Mouse (Mus musculus): ENCODE measurements around the gene Zdhhc17.
A peak's percentile ranks its signal among the peaks of the same experiment; 100 is the strongest.

Gene Zdhhc17

DNA sequence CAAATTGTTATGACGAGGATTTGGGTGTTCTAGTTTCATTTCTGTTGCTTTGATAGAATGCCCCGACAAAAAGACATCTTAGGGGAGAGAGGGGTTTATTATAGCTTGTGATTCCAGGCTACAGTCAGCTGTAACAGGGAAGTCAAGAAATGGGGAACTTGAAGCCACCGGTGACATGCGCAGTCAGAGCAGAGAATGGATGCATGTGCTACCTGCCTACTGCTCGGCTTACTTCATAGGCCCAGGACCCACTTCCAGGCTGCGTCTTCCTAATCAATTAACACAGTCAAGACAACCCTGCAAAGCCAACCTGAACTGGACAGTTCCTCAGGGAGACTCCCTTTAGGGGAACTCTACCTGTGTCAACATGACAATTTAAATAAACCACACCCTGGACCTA, 5.7 kb downstream of the Zdhhc17 start:
- no peak for DNase-seq

DNA sequence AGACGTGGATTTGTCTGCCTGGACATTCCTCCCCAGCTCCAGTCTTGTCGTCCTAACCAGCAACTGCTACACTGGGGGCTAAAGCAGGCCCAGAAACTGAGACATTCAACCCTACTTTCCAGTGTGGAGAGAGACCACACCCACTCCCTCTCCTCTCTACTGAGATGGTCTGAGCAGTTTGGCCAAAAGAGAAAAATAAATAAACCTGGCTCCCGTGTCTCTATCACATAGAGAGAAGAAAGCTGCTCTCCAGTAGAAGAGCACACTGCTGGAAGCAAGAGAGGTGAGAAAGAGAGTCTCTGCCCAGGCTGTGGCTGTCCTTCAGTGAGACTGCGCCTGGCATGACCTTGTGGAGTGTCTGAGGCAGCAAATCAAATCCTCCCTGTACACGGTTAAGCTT, 10.7 kb downstream of the Zdhhc17 start:
- no peak for DNase-seq

DNA sequence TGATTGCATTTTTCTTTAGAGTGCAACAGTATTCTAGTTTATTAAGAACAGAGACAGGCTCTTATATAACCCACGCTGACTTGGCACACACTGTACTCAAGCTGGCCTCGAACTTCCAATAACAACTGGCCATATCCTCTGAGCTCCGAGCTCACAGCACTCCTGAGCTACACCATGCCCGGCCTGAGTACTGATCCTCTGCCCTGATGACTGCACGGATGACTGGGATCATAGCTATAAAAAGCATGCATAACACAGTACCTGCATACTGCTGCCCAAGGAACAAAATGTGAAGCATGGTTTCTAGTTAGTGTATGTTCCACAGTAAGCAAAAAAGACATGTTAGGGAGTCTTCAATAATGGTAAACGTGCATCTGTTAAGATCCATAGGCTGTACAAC, 12.8 kb downstream of the Zdhhc17 start:
- no peak for DNase-seq

DNA sequence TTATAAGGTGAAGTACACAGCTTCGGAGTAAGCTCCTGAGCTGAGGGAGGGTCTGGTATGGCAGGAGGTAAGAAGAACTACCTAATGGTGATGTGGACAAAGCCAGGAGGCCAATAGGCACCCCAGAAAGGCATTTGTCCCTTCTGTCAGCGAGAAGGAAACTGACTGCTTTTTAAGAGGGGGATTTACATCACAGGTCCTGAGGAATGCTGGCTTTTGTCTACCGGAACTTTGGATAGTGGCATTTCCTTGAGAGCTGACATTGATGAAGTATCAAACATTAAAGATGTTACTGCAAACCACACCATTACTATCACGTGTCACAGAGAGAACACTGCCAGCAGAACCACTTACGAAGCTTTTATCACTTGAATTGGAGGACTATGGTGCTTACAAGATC, 15.2 kb downstream of the Zdhhc17 start:
- DNase-seq, result no peak

DNA sequence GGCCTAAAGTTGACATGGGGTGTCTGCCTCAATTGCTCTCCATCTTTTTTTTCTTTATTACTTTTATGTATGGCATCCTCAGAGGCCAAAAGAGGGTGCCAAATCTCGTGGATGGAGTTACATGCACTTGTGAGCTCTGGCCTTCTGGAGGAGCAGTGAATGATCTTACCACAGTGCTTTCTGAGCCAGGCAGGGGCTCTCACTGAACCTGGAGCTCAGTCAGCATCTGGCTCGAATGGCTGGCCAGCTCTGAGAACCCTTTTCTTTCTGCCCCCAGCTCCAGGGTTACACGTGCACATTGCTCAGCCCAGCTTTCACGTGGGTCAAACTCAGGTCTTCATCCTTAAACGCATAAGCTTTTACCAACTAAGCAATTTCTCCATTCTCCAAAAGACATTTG, 16.7 kb downstream of the Zdhhc17 start:
- no peak for DNase-seq

DNA sequence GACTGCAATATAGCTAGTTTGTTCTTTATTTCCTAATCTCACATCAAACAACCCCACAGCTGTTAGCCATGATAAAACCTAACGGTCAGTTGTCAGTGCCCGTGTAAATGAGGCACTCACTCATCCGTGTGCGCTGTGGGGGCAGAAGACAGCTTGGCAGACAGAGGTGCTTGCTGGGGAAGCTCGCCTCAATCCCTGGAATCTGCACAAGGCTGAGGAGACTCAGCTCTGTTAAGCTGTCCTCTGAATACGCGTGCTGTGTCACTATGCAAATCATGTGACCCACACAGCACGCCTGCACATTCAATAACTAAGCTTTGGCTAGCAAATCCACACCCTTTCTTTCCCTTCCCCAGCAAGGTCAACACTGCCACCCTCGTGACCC, 17.9 kb downstream of the Zdhhc17 start:
- DNase-seq, result no peak

DNA sequence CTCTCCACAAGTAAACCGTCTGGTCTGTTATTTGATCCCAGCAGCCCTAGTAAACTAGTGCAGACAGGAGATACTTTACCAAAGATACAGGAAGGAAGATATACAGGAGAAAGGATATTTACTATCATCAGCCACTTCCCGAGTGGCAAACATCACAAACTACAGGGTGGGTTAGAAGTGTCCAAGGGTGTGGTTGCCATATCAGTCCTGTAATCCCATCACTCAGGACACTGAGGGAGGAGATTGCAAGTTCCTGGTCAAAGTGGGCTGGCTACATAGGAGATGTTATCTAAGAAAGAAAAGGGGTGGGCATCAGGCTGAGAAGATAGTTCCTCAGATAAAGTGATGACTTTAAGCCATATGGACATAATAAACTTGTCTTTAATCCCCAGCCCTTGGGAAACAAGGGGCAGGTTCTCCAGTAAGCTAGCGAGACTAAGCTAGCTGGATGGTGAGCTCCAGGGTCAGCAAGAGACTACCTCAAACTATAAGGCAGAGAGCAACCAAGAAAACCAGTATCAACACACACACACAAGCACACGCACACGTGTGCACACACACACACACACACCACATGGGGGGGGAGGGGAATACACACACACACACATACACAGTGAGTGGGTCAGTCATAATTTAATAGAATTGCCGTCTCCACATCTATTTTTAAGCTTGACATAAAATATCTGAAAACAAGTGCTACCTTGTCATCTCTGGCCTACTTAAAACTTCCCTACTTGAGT, 18.5 kb downstream of the Zdhhc17 start:
- DNase-seq, result no peak

DNA sequence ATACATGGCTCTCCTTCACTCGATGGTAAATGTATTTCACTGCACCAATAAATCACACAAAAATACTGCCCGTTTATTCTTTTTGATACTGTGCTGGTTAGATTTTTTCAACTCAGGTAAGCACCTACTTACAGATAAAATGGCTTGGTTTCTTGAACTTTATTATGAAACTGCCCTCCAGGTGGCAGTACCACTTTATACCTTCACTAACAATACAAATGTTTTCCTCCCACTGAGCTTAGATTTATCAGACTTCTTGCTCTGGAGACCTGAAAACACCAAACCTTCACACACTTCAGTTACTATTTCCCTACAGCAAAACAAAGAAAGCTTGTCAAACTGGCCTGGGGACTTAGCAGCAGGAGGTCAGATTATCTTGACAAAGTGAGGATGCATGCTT, 20.2 kb downstream of the Zdhhc17 start:
- peak; percentile 43 for DNase-seq

DNA sequence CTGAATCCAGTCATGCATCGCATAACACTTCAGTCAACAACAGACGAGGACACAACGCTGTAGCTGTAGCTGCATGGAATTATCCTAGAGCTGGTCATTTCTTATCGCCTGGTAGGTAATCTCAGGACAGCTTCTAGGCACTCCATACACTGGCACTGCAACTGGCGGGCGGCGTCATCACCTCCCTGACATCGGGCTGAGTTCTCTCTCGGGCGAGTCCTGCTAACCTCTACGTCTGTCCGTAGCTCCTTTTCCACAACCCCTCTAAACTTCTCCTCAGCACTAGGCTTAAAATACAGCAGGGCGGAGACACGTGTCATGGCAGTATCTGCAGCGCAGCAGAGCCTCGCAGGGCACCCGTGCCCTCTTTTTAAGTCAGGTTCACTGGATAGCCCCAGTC, 23.3 kb downstream of the Zdhhc17 start:
- no peak for DNase-seq

DNA sequence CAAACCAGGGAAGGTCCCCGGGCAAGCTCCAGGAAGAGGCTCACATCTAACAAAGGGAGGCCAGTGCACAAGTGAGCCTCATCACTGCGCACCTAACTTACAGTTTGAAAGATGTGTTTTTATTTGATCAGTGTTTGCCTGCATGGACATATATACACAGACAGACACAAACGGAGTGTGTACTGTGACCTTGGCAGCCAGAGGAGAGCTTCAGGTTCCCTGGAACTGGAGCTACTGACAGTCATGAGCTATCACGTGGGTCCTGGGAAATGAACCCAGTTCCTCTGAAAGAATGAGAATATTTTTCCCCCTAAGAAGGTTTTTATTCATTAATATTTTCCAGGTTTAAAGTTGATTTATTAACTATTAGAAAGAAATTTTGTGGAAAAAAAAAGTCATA, 27.2 kb downstream of the Zdhhc17 start:
- DNase-seq, result no peak

DNA sequence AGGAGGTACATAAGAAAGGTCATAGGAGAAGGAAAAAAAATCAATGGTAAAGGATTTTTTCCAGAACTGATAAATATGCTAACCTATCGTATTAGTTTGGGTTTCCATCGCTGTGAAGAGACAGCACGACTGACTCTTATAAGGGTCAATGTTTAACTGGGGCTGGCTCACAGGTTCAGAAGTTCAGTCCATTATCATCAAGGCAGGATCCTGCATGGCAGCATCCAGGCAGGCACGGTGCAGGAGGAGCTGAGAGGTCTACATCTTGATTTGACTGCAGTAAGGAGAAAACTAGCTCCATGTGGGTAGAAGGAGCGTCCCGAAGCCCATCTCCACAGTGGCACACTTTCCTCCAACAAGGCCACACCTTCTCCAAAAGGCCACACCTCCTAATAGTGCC, 29.5 kb downstream of the Zdhhc17 start:
- no peak for DNase-seq

DNA sequence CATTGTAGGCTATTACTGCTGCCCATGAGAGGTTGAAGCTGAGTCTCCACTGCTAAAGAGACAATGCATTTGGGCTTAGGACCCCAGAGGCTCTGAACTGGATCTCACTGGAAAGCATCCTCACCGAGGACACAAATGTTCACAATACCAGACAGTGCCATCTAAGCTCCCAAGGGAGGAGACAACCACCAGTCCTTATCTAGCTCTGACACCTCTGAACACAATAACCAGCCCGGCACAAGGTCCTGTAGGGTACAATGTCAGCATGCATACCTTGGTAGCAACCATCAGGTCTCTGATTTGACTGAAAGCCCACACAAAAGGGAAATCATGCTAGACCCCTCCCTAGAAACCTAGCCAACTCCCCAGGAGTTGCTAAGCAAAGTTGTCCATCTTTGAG, 30.5 kb downstream of the Zdhhc17 start:
- no peak for DNase-seq

DNA sequence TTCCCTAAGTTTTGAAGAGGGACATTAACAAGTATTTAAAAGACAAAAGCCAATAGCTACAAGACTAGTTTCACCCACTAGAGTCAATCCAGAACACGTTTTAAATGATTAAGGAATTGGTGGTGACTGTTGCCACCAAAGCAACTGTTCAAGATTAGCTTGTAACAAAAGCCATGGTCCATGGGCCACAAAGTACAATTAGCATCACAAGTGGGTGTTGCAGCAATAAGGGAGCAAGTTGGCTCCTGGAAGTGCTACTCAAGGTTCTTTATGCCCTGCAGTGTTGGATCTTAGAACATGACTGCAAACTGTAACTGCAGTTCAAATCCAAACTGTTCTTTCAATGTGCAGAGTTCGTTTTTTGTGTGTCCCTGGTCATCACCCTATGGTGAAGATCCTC, 32.6 kb downstream of the Zdhhc17 start:
- DNase-seq, result no peak

DNA sequence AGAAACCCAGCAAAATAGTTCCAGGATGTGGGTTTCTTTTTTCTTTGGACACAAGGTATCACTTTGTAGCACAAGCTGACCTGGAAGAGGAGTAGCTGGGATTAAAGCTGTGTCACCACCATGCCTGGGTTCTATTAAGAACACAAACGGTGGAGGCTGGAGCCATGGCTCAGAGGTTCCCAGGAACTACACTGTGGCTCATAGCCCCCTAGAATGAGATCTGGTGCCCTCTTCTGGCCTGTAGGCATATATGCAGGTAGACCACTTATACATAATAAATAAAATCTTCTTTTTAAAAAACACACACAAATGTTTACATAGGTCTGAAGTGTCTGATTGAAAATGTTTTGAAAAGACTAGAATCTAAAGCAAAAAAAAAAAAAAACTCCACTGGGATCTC, 33.9 kb downstream of the Zdhhc17 start:
- DNase-seq, result peak; percentile 35

DNA sequence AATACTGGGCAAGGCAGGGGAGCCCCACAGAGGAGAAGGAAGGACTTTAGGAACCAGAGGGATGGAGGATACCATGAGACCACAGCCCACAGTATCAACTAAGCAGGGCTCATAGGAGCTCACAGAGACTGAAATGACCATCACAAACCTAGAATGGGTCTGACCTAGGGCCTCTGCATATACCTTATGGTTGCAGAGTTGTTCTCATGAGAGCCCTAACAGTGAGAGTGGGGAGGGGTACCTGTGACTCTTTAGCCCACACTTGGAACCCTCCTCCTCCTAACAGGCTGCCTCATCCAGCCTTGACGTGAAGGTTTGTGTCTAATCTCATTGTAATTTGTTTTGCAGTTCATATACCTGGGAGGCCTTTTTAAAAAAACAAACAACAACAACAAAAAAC, 35.1 kb downstream of the Zdhhc17 start:
- DNase-seq, result no peak

DNA sequence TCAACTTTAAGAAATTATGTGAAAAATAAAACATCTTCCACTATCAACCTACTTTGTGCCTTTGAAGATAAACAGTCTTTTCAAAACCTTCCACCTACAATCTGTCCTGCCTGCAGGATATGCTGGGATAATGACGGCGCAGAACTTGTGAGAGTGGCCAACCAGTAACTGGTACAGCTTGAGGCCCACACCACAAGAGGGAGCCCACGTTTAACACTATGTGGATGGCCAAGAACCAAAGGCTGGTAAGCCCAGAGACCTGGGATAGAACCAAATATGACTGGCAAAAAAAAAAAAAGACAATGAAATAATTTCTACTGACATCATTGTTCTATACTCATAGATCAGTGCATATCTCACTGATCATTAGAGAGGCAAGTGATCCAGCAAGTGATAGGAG, 35.5 kb downstream of the Zdhhc17 start:
- DNase-seq, result peak; percentile 56

DNA sequence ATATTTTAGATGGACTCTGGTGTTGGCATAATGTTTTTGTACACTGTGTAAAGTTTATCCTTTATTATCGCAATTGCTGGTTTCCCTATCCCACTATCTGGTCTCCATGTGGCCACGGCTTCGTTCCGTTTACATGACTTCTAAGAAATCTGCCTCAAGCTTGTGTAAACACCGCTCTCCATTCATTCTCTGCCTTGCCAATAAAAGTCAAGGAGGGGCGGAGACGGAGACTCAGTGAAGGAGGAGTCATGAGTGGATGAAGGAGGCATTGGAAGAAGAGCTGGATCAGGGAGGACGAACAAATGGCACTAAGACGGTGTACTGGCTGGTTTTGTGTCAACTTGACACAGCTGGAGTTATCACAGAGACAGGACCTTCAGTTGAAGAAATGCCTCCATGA, 37.9 kb downstream of the Zdhhc17 start:
- no peak for DNase-seq

DNA sequence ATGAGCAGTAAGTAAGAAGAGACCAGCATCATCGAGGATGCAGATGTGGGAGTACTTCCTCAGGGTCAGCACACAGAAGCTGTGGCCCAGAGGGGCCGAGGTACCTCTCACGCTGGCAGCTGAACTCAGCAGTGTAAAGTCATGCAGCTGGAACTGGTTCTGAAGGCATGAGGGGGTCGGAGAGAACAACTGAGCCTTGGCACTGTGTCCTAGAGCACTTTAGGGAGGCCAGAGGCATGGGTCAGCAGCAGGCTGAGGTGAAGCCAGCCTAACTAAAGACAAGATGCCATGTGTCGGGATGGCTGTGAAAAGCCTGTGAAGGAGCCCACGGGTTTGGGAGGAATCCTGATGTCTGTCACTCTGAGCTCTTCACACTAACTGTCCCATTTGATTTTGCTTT, 38.5 kb downstream of the Zdhhc17 start:
- DNase-seq, result no peak

DNA sequence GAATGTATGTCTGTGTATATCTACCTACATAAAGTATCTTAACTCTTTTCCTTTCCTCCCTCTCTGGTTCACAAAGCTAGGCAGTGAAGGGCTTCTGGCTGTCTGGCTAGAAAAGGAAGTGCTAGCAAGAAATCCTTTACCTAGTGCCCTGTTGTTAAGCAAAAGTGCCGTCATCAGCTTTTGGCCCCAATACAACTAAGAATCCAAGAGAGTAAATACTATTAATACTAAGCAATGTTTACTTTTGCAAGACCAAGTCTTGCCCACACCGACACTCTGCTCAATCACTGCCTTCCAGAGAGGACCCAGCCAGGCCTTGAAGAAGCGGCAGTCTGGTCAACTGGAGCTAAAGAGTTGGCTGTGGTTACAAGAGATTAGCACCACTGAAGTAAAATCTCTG, 38.9 kb downstream of the Zdhhc17 start:
- no peak for DNase-seq

DNA sequence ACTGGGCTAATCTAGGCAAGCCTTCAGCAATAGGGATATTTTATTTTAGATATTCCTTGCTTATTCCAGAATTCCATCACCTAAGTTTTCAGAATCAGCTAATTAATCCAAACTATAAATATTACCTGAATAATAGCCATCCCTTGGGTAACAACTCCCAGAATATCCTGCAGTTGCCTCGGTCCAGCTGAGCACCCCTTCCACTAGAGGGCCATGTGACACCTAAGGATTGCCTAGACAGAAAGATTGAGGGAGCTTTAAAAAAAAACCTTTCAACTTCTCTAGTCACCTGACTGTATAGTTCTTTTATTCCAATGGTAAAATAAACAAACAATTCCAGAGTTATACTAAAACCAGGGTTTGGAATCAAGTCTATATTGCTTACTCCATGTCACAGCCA, 47.8 kb downstream of the Zdhhc17 start:
- DNase-seq, result no peak

DNA sequence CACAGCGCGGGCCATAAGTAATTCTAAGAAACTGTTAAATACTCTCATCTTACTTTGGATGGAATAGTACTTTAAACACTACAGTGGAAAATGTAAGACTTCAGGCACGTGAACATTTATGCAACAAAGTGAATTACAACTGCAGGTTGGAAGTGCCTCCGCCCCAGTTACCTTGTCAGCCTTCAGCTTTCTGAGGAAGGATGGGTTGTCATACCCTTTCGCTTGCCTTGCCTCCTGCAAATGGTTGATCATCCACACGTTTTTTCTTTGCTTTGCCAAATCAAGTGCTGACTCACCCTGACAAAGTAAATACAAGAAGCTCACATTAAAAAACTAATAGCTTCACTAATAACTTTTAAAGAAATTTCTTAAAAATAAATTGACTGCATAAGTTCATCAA, 49.1 kb downstream of the Zdhhc17 start:
- no peak for DNase-seq

DNA sequence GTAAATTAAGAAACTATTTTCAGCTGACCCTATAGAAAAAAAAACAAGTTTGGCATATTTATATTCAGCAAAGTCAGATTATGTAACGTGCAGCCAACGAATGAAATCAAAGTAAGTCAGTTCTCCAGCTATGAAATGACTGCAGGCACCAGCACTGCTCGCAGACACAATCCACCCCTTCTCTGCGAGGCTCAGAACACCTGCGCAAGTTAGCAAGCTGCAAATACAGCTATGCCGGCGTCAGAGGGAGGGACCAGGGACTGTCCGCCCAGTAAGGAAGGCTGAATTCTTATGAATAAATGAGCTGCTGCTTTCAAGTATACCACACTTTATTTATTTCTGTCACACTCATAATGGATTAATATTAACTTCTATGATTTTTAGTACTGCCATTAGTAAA, 50.2 kb downstream of the Zdhhc17 start:
- DNase-seq, result no peak

DNA sequence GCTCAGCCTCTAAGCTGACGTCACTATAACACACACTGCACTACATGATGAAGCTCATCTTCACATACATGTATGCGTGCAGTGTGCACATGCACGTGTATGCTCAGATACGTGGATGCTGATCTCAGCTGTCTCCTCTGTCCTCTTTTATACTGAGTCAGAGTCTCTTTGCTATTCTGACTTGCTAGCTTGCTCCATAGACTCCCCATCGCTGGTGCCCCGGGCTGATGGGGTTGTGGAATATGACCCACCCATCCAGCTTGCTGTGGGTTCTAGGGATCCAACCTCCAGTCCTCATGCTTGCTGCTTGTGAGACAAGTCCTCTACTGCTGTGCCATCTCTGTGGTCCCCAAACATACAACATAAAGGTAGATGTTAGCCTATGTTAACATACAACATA, 51.1 kb downstream of the Zdhhc17 start:
- DNase-seq, result no peak

DNA sequence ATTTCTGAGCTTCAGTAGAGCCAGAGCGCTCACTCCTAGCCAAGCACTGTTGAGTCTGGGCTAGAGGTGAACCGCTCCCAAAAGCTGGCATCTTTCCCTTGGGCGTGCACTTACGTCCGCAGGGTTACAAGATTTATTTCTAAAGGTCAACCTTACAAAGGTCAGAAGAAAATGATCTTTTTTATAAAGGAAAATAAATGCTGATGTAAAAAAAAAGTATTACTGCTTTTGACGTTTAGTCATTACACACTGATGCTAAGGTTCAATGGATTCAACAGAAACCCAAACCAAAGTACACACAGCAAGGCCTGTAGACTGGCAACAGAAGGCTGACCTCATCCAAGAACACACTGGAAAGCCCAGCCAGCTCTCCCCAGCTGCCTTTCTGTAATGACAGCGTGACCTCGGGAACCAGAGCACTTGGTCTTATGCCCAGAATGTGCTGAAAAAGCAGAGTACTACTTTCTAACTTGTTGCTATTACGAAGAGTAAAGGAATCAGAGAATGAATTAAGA, 56.9 kb downstream of the Zdhhc17 start:
- peak; percentile 23 for DNase-seq

DNA sequence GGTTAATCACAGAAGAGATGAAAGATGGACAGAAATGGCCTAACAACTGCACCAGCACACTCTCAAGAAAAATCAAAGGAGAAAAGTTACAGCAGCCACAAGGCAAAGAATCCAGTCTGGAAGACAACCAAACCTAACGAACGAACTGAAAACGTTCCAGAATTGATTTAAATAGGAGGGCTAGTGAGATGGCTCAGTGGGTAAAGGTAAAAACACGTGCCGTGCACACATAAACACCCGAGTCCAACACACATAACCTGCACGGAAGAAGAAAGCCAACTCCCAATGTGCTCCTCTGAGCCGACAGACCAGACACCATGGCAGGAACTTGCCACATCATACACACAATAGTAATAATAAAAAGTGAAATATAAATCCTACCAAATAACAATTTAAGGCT, 57.7 kb downstream of the Zdhhc17 start:
- no peak for DNase-seq

DNA sequence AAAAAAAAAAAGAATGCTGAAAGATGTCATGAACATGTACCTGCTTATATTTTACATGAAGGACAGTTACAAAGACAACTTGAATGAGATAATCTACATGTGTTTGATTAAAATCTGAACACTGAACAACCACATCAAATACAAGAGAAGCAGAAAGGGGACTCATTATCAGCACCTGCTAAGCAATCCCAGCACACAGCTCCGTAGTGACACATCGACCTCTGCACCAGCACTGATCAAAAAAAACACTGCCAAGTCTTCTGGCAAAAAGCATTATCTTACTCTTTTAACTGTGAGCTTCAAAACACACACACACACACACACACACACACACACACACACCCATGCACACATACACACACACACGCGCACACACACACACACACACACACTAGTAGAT, 58.2 kb downstream of the Zdhhc17 start:
- no peak for DNase-seq

All from cerebellum, adult 8-10 months (tissue).